Mouse (Mus musculus) A20 (cell line): ENCODE data around the gene Ncf1.
A peak's percentile ranks its signal among the peaks of the same experiment; 100 is the strongest.

Source experiments
- DNase-seq: peaks from one replicate; pipeline ENCODE4 v3.0.0-alpha.2; 2011; ENCODE audit warnings: low read depth, low spot score

The Ncf1 gene

DNA sequence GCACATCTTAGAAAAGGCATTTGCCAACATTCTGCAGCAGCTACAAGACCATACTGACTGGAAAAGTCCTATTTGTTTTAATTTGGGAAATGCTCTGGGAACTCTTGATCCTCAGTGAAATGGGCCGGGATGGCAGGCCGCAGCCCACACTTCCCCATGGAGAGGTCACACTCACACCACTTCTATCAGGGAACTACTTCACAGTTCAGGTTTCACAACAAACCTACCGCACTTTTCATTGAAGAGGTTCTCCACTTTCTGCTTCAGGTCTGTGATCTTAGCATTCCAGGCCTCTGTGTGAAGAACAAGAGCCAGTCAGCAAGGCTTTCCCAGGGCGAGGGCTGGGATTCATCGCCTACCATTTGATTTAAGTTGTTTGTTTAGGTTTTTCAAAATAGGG, 15.5 kb upstream of the Ncf1 start:
- DNase-seq, result no peak

GRCm38 (mm10) chr5:134243661-134244436, 14.4 kb upstream of the Ncf1 start:
- DNase-seq, result no peak

- DNase-seq, result no peak
These were observed 12.4 kb upstream of the Ncf1 start for GRCm38 (mm10) chr5:134241831-134242230.

GRCm38 (mm10) chr5:134237936-134238760, 8.7 kb upstream of the Ncf1 start:
- no peak for DNase-seq

DNA sequence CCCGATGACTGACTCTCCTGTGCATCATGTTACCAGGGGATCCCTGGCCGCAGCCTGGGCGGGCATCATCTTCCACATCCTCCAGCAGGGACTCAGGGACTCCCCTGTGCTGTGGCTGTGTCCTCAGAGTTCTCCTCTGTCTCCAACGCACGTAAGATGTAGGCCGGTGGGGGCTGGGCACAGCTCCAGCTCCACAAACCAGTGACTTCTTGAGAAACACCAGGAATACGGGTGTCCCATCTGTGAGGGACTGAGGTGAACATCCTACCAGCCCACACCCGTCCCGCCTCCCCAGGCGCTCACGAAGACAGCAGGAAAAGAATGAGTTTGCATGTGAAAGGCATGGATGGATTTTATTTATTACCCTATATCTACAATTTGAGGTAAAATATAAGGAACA, 8.1 kb upstream of the Ncf1 start:
- DNase-seq, result no peak

GRCm38 (mm10) chr5:134236796-134237195, 7.4 kb upstream of the Ncf1 start:
- peak; percentile 68 for DNase-seq

DNA sequence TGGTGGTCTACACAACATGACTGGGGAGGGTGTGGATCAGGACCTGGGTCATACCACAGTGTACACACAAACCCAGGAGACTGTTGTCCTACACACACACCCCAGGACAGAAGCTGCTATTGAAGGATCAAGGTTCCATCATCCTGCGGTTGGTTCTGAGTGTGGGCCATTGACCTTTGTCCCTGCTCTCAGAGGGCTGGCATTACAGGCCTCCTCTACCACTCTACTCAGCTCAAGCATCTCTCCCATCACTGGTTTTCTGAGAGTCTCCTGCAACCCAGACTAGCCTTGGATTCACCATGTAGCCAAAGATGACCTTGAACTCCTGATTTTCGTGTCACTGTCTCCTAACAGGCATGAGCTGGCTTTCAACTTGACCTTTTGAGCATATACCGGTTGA, 6.8 kb upstream of the Ncf1 start:
- no peak for DNase-seq

- DNase-seq, result no peak
These were observed 5.7 kb upstream of the Ncf1 start for GRCm38 (mm10) chr5:134235111-134235510.

GRCm38 (mm10) chr5:134234205-134234604, 4.8 kb upstream of the Ncf1 start:
- no peak for DNase-seq

GRCm38 (mm10) chr5:134233244-134233651, 3.8 kb upstream of the Ncf1 start:
- DNase-seq, result peak; percentile 70

DNA sequence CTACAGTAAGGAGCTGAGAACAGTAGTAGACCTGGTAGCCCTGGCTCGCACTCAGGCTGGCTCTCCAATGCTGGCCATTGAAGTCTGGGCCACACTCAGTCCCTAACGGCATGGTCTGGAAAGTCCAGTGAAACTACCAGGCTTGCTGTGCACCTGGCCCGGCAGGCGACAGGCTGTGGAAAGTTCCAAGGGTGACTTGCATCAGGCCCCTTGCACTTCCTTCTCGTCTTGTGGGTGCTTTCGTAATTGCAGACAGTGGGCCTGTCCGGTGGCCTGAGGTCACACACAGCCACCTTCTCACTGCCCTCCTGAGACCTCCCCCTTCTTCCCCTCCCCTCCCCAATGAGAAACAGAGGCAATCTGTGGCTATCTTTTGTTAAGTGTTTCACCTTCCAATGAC, 3.1 kb upstream of the Ncf1 start:
- peak; percentile 87 for DNase-seq

- DNase-seq, result peak; percentile 88
These were observed 2.7 kb upstream of the Ncf1 start for GRCm38 (mm10) chr5:134232111-134232510.

DNA sequence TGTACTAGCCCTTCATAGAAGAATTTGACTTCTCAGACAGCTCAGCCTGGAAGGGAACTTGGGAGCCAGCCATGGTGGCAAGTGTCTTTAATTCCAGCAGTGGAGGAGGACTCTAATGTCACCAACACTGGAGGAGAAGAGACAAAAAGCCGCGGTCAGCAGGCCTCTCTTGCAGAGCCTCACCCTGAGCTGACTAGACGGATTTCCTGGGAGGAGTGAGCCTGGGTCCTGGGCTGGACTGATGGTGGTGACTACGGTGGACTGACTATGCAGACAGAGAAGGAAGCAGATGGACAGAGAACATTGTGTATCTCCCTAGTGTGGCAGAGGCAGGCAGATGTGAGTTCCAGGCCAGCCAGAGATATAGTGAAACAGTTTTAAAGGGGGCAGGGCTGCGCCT, 2.0 kb upstream of the Ncf1 start:
- DNase-seq, result peak; percentile 18

- no peak for DNase-seq
These were observed 1.2 kb downstream of the Ncf1 start for GRCm38 (mm10) chr5:134228249-134228638.

DNA sequence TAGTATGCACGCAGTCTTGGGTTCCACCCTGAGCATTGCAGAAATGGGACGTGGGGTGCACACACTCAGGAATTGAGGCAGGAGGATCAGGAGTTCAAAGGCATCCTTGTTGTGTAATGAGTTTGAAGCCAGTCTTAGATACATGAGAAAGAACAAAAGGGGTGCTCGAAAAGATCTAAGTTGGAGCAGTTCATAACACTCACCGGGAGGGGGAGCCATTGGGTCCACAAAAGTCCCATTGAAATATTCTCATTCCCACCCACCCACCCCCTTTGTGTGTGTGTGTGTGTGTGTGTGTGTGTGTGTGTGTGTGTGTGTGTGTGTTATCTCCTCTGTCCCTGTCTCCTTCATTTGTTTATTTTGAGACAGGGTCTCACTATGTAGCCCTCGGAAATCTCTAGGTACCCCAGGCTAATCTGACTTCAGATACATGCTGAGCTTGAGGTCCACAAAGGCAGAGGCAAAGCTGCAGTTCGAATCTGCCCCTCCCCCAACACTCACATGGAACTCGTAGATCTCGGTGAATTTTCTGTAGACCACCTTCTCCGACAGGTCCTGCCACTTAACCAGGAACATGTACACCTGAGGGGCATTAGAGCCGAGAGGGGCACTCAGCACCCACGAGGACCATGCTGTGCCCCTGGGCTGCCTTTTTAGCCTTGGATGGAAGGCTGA, 1.7 kb downstream of the Ncf1 start:
- DNase-seq, result peak; percentile 85

GRCm38 (mm10) chr5:134226946-134227345, 2.5 kb downstream of the Ncf1 start:
- DNase-seq, result peak; percentile 39

- DNase-seq, result no peak
These were observed 4.1 kb downstream of the Ncf1 start for GRCm38 (mm10) chr5:134225110-134225901.

GRCm38 (mm10) chr5:134221708-134222150, 7.7 kb downstream of the Ncf1 start:
- DNase-seq, result no peak

- no peak for DNase-seq
These were observed 8.1 kb downstream of the Ncf1 start for GRCm38 (mm10) chr5:134221278-134221677.

- DNase-seq, result no peak
These were observed 11.5 kb downstream of the Ncf1 start for GRCm38 (mm10) chr5:134217900-134218299.

DNA sequence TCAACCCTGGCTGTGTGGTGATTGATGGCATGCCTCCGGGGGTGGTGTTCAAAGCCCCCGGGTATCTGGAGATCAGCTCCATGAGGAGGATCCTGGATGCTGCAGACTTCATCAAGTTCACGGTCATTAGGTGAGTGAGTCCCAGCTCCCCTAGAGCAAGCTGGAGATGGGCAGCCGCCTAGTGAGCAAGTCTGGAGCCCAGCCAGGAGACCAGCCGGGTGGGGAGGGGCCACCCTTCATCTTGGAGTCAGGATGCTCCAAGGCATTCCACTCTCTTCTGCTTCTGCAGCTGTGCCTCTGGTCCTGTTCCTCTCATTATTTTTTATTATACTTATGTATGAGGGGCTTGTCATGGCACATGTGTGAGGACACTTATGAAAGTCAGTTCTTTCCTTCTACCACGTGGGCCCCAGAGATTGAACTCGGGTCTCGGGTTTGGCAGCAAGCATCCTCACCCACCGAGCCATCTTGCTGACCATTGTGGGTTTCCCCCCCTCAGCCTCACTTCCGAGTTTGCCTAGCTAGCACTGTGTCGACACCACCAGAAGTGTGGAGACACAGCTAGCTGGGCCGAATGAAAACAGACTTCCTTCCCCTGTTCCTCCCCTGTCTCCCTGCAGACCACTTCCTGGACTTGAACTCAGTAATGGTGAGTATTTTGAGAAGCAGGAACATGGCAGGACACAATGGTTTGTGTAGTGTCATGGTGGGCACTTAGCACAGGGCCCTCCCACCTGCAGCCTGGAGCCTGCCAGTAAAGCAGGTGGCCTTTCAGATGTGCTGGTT, 15.2 kb downstream of the Ncf1 start:
- DNase-seq, result no peak
